Mouse (Mus musculus) myocyte (in vitro differentiated cells): ENCODE results near the gene Polr2c.

Experiments
- CEBPB ChIP-seq: IDR thresholded peaks from 2 replicates; pipeline ENCODE4 v1.6.1; 2011; ENCODE audit warnings: mild to moderate bottlenecking, moderate library complexity; ENCODE audit not compliant: poor library complexity, insufficient read depth, severe bottlenecking
- E2F4 ChIP-seq: IDR thresholded peaks from one replicate; pipeline ENCODE4 v1.6.1; 2011; ENCODE audit warnings: mild to moderate bottlenecking, control low read depth, moderate library complexity; ENCODE audit not compliant: insufficient read depth
- MAX ChIP-seq: IDR thresholded peaks from one replicate; pipeline ENCODE4 v1.6.1; 2011; ENCODE audit warnings: low read depth, mild to moderate bottlenecking, control low read depth
- MYOD1 ChIP-seq, 3 experiments: IDR thresholded peaks; one replicate each; pipeline ENCODE4 v1.6.1; 2011; ENCODE audit warnings: control low read depth in 2 of 3, low read depth in 2 of 3, mild to moderate bottlenecking in 2 of 3, moderate library complexity in 1 of 3; ENCODE audit not compliant: insufficient read length in 2 of 3, control insufficient read depth in 1 of 3
- MYOG ChIP-seq, 3 experiments: IDR thresholded peaks; one replicate each; pipeline ENCODE4 v1.6.1; 2011; ENCODE audit warnings: control low read depth in 2 of 3, low read depth in 2 of 3, mild to moderate bottlenecking in 2 of 3; ENCODE audit not compliant: insufficient read length in 2 of 3, control insufficient read depth in 1 of 3, insufficient read depth in 1 of 3
- POLR2A ChIP-seq: IDR thresholded peaks from one replicate; pipeline ENCODE4 v1.6.1; 2011; ENCODE audit warnings: low read depth, mild to moderate bottlenecking, control low read depth, moderate library complexity; ENCODE audit not compliant: insufficient read length
- POLR2AphosphoS2 ChIP-seq: IDR thresholded peaks from one replicate; pipeline ENCODE4 v1.6.1; 2011; ENCODE audit warnings: low read depth, control low read depth; ENCODE audit not compliant: insufficient read length
- REST ChIP-seq: IDR thresholded peaks from one replicate; pipeline ENCODE4 v1.6.1; 2011; ENCODE audit warnings: mild to moderate bottlenecking, control low read depth, moderate library complexity; ENCODE audit not compliant: insufficient read depth, insufficient read length
- TCF12 ChIP-seq: IDR thresholded peaks from one replicate; pipeline ENCODE4 v1.6.1; 2011; ENCODE audit warnings: mild to moderate bottlenecking, control low read depth; ENCODE audit not compliant: poor library complexity, insufficient read depth, severe bottlenecking
- TCF3 ChIP-seq: IDR thresholded peaks from one replicate; pipeline ENCODE4 v1.6.1; 2011; ENCODE audit warnings: low read depth, control low read depth; ENCODE audit not compliant: insufficient read length
- USF1 ChIP-seq: IDR thresholded peaks from one replicate; pipeline ENCODE4 v1.6.1; 2011; ENCODE audit warnings: low read depth, mild to moderate bottlenecking, control low read depth, moderate library complexity

GRCm38 (mm10) chr8:94828284-94828683, 29.0 kb upstream of the Polr2c start:
- TF ChIP-seq CEBPB: no peak
- no peak for TF ChIP-seq POLR2A
- no peak for TF ChIP-seq MYOD1 (IDR thresholded peaks at IDR 0.05; ENCODE audit: control insufficient read depth in 1 of 3, insufficient read length in 2 of 3, low read depth in 2 of 3)
- TF ChIP-seq USF1: no peak
- no peak for TF ChIP-seq MYOG (IDR thresholded peaks at IDR 0.05; ENCODE audit: control insufficient read depth in 1 of 3, insufficient read depth in 1 of 3, insufficient read length in 2 of 3, low read depth in 2 of 3)
- TF ChIP-seq E2F4: no peak
- TF ChIP-seq MAX: no peak
- no peak for TF ChIP-seq REST
- no peak for TF ChIP-seq TCF3
- TF ChIP-seq POLR2AphosphoS2: no peak
- TF ChIP-seq TCF12: no peak
